Mouse (Mus musculus): ENCODE data around the gene Rims4. TPM values are rescaled to one million over a fixed set of nuclear protein-coding genes. Genes with fewer than 3 reads are reported as not detected.

The Rims4 gene
- total RNA-seq (2014; rRNA removed; ENCODE audit: low replicate concordance), result 0.08 and 2.0 TPM in 2 replicates
- polyA plus RNA-seq (2015; fragmentation: Nextera tagmentation; extraction: Ambion mirVana), result 0.07 and 0.08 TPM in 2 replicates

DNA sequence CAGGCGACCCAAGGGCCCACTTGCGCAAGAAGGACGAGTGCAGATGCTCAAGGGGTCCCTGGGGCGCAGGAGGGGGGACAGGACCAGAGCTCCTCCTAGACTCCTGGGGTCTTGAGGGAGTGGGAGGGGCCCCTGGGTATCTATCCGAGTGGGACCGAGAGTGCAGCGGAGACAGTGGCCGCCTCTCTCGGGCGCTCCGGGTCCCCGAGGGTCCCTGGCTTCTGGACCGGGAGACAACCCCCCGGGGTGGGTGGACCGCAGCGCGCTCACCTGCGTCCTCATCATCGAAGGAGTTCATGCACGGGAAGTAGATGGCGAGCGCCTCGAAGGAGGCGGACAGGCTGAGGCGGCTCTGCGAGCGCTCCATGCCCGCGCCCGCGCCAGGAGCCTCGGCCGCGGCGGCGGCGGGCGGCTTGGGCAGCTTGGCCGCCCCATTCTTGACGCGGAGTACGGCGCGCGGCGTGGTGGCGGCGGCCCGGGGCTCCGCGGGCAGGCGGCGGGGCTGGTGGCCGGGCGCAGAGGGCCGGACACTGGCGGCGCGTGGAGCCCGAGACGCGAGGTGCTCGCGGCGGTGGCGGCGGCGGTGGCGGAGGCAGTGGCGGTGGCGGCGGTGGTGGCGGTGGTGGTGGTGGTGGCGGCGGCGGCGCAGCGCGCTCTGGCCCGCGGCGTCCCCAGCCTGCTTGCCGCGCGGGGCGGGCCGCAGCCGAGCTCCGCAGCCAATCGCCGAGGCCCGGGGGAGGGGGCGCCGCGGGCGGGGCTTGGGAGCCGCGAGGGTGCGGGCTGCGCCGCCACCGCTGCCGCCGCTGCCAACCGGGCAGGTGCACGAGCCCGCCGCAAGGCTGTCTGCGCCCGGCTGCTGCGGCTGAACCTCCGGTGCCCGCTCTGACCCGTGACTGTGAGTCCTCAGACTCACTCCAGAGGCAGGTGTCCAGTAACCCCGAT, at the start of gene Rims4:
Gene Rims4 (minus strand): TSS at position 367 of the 942 bp plus-strand sequence.
- ATAC-seq (ENCODE audit: insufficient read depth, low read depth) (peak; percentile 72), DNase-seq (ENCODE audit: low spot score) (no peak)
- H3K27ac ChIP-seq (ENCODE audit: low read depth), result no peak within 1 kb of the TSS

DNA sequence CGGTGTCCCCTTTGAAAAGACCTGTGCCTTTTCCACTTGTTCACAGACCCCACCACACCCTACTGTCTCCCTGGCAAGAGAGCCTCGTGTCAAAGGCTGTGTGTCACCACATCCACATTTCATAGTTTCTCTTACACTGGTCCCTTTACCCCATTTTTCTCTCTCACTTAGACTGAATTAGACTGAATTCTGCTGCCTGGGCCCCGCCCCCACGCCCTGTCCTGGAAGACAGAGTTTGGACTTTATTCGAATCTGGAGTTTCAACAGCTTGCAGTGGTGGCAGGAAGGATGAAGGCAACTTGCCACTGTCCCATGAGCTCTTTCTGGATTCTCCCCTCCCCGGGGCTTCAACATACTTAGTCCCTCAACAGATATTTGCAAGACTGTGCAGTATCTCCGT, 47.2 kb upstream of the Rims4 start:
- Histone ChIP-seq H3K36me3 (replicated peaks; ENCODE audit: control insufficient read depth, insufficient read depth, low read length) (no peaks in the 10 kb centered on the region), H3K27ac (ENCODE audit: low read depth) (no peak overlapping the region), H3K4me1 (ENCODE audit: control insufficient read depth, insufficient read depth) (no peaks in the 10 kb centered on the region), H3K4me2 (ENCODE audit: low read depth, low read length) (no peak overlapping the region), H3K9me3 (replicated peaks; ENCODE audit: control insufficient read depth, low read length) (no peaks in the 10 kb centered on the region), H3K4me3 (ENCODE audit: low read depth, low read length) (no peak overlapping the region), H3K27me3 (ENCODE audit: control insufficient read depth, insufficient read depth, low read length) (no peaks in the 10 kb centered on the region), H3K9ac (replicated peaks; ENCODE audit: low read depth, low read length) (no peak overlapping the region)
- 60% methylated on average over 7 of the region's 7 CpGs for WGBS
- DNase-seq (ENCODE audit: low spot score) (no peak), ATAC-seq (ENCODE audit: insufficient read depth, low read depth) (no peak)
- TF ChIP-seq CTCF (IDR thresholded peaks at IDR 0.05; ENCODE audit: low read depth) (no peak), EP300 (IDR thresholded peaks at IDR 0.05; ENCODE audit: low read depth) (no peak)

More for the DNA sequence above, at the start of gene Rims4:
- H3K4me2 ChIP-seq (ENCODE audit: low read depth, low read length), result peak within 1 kb of the TSS; percentile 94
- H3K4me1 ChIP-seq (ENCODE audit: control insufficient read depth, insufficient read depth), result no peaks in the 10 kb centered on the region
- H3K9me3 ChIP-seq (replicated peaks; ENCODE audit: control insufficient read depth, low read length), result no peaks in the 10 kb centered on the region
- H3K27me3 ChIP-seq (ENCODE audit: control insufficient read depth, insufficient read depth, low read length), result peaks cover 81% of the 10 kb centered on the region
- peak within 1 kb of the TSS; percentile 57 for H3K4me3 ChIP-seq (ENCODE audit: low read depth, low read length)
- no peaks in the 10 kb centered on the region for H3K36me3 ChIP-seq (replicated peaks; ENCODE audit: control insufficient read depth, insufficient read depth, low read length)
- WGBS, result 3% methylated on average over 62 of the region's 115 CpGs
- no peak for TF ChIP-seq EP300 (IDR thresholded peaks at IDR 0.05; ENCODE audit: low read depth)
- TF ChIP-seq CTCF (IDR thresholded peaks at IDR 0.05; ENCODE audit: low read depth), result no peak
- peak within 1 kb of the TSS; percentile 33; the same call in 1 of the 2 replicates for H3K9ac ChIP-seq (replicated peaks; ENCODE audit: low read depth, low read length)

- no peaks in the 10 kb centered on the region for H3K36me3 ChIP-seq (replicated peaks; ENCODE audit: control insufficient read depth, insufficient read depth, low read length)
- 60% methylated on average over 18 of the region's 19 CpGs for WGBS
- H3K4me3 ChIP-seq (ENCODE audit: low read depth, low read length), result no peak overlapping the region
- H3K27me3 ChIP-seq (ENCODE audit: control insufficient read depth, insufficient read depth, low read length), result no peaks in the 10 kb centered on the region
- no peak for TF ChIP-seq EP300 (IDR thresholded peaks at IDR 0.05; ENCODE audit: low read depth)
- TF ChIP-seq CTCF (IDR thresholded peaks at IDR 0.05; ENCODE audit: low read depth), result no peak
- no peak for ATAC-seq (ENCODE audit: insufficient read depth, low read depth)
- no peak overlapping the region; the same call in 1 of the 2 replicates for H3K9ac ChIP-seq (replicated peaks; ENCODE audit: low read depth, low read length)
- no peaks in the 10 kb centered on the region for H3K4me1 ChIP-seq (ENCODE audit: control insufficient read depth, insufficient read depth)
- no peak overlapping the region for H3K4me2 ChIP-seq (ENCODE audit: low read depth, low read length)
- no peak for DNase-seq (ENCODE audit: low spot score)
- H3K9me3 ChIP-seq (replicated peaks; ENCODE audit: control insufficient read depth, low read length), result no peaks in the 10 kb centered on the region
- H3K27ac ChIP-seq (ENCODE audit: low read depth), result no peak overlapping the region
Measured at GRCm38 (mm10) chr2:163964606-163965560, 46.4 kb upstream of the Rims4 start.

DNA sequence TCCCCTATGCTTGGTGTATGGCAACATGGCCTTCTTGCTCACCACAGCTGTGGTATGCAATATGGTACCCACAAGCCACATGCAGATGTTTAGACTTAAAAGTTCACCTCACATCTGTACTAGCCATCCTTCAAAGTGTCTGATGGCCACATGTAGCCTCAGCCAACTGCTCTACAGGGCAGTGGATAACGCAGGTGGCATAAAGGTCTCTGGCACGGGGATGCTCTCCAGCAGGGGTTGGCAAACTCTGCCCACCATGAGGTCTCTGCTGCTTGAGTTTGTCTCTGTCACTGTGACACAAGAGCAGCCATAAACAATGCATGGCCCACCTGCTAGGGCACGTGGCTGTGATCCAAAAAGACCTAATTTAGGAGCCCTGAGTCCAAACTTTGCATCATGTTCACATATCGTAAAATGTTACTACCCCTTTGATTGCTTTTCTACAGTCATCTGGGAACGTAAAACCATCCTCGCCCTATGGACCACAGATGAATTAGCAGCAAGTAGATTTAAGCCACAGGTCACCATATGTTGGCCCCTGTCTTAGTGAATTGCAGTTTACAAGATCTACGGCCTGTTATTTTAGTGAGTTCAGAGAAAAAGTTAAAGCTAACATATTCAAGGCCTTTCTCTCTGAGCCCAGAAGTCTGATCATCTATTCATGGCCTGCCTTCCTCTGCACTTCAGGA, 35.3 kb upstream of the Rims4 start:
- 79% methylated on average over 7 of the region's 7 CpGs for WGBS
- H3K27ac ChIP-seq (ENCODE audit: low read depth), result no peak overlapping the region
- H3K4me2 ChIP-seq (ENCODE audit: low read depth, low read length), result no peak overlapping the region
- H3K9ac ChIP-seq (replicated peaks; ENCODE audit: low read depth, low read length), result no peak overlapping the region
- peaks cover 8% of the 10 kb centered on the region; the same call in 1 of the 2 replicates for H3K9me3 ChIP-seq (replicated peaks; ENCODE audit: control insufficient read depth, low read length)
- no peaks in the 10 kb centered on the region for H3K36me3 ChIP-seq (replicated peaks; ENCODE audit: control insufficient read depth, insufficient read depth, low read length)
- no peak for ATAC-seq (ENCODE audit: insufficient read depth, low read depth)
- DNase-seq (ENCODE audit: low spot score), result no peak
- no peak overlapping the region for H3K4me3 ChIP-seq (ENCODE audit: low read depth, low read length)
- H3K27me3 ChIP-seq (ENCODE audit: control insufficient read depth, insufficient read depth, low read length), result 0 out of 2 replicates have a peak, but pooled peaks cover 7% of the 10 kb centered on the region
- no peak for TF ChIP-seq EP300 (IDR thresholded peaks at IDR 0.05; ENCODE audit: low read depth)
- TF ChIP-seq CTCF (IDR thresholded peaks at IDR 0.05; ENCODE audit: low read depth), result no peak
- no peaks in the 10 kb centered on the region for H3K4me1 ChIP-seq (ENCODE audit: control insufficient read depth, insufficient read depth)

Measured in heart, postnatal 0 days (tissue).